Mouse (Mus musculus) heart, adult 8-10 months (tissue): Measurements from ENCODE around the gene Pou1f1. TPM values are rescaled to one million over a fixed set of nuclear protein-coding genes. Genes with fewer than 3 reads are reported as not detected.

Experiments used
- DNase-seq: peaks from one replicate; pipeline ENCODE4 v3.0.0; 2022; ENCODE audit warnings: low spot score
- total RNA-seq, 4 experiments: library from RNA; stranded (reverse); gene quantifications; 2 replicates each; pipeline ENCODE4 v1.2.4; 2022

Gene Pou1f1
- total RNA-seq, 4 experiments from 2014 or later = not detected

DNA sequence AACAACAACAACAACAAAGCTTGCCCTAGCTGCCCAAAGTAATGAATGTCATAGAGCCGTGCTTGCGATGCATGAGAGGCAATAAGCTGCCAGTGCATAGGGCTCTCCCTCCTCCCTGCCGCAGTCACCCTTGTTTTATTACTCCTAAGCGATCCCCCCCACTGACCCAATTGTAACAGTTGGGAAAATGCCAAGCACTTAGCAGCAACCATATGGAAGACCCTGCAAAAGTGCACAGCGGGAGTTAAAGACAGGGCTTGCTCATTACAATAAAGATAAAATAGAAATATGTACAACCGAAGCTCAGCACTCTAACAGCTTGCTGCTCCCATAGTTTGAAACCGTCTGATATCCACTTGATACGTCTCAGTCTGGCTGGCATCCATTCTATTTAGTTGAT lies 44.0 kb downstream of the Pou1f1 start:
- no peak for DNase-seq

DNA sequence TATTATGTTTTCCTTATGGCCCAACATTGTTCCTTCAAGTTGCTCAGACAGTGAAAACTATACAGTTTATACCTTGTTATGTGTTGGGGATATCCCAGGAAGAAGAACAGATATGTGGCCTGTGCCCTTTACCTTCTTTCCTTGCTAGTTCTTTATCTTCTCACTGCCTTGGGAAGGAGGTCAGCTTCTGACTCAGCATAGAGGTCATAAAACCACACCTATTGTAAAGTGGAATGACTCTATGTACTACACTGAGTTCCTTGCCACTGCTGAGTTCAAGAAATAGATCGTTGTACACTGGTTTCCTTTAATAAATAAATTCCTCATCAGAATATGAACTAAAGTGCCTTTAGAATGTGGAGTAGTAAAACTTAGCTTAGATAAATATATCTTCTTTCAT lies 44.6 kb downstream of the Pou1f1 start:
- DNase-seq = no peak

DNA sequence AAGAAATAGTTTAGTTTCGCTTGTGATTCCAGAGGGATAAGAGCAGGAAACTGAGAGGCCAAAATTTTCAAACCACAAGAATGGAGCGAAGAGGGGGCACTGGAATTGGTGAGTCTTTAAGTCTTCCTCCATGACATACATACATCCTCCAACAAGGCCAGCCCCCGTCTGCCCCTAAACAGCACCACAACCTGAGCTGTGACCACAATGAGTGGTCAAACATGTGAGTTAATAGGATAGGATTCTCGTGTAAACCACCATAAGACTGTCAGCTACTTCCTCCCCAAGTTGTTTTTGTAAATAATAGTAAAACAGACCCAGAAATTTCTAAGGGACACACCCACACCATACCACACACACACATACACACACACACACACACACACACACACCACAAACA lies 48.5 kb downstream of the Pou1f1 start:
- DNase-seq = no peak

DNA sequence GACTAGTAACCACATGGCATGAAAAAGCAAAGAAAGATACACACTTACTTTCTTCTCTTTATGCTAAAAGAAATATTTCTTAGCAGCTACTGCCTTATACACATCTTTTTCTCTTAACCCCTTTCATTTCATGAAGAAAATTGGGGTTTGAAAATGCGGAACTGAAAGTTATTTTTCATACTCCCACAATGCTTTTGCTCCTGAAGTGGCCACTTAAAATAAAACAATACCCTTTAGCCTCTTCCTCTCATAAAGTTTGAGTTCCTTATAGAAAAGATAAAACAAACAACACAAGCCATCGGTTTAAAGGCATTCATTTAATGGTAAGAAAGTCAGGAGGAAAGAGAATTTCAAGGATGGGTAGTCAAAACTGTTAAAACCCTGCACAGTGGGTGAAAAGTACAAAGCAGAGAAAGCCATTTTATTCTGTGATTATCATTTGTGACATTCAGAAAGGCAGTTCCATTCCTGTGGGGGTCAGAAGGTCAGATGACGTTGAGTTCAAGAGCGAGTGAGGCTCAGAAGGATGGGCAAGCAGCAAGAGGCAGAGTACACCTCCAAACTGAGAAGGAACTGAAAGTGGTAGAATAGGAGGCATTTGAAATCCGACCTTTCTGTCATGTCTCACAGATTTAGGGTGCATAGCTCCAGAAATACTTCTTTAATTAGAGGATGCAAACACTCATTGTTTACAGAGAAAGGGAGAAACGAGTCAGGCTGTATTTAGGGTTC lies 57.2 kb downstream of the Pou1f1 start:
- DNase-seq = no peak

Other genes with a start within 250 kb of the Pou1f1 start
- gene Chmp2b, start 42.2 kb downstream of the Pou1f1 start, total RNA-seq = 10 to 100 TPM; 43.0 to 45.1 (median 44.8) TPM